In the genomic region with DNA sequence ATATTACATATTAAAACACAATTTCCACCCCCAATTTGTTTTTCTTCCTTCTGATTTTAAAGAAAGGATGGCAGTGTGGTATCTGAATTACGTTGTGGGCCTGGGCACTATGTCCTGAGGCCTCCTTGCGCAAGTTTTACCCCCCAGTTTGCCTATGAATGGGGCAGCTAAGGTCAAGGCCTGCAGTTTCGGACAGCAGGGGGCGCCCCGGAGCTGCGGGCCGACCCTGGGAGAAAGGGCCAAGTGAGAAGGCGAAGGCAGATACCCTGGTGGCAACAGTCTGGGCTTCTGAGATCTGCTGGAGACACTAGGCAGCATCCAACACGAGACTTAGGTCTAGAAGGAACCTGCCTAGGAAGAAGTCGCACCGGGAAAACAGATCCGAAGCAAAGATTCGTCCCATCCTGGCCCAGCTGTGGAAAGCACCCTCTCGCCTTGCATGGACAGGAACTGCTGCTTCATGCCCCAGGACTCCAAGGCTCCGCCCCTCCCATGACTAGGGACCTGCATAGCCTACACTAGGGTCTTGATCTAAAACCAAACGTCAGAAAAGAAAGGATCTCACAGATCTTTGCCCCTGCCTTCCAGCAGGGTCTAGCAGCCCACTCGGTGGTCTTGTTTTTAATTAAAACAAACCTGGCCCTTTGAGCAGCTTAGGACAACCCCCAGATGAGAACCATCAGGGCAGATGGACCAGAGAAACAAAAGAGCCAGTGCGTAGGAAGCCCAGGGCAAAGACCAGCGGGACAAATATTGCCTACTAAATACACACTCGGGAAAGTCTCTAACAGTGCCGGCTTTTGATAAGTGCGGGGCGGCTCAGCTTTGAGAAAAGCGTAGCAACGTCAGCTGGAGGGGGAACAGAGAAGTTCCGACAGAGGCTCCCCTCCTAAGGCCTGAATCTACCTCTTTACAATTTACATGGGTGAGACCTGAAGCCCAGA, we compare ENCODE assay signal across 9 mouse cellular contexts.
A peak's percentile ranks its signal among the peaks of the same experiment; 100 is the strongest.
DNase-seq lines count a peak whose midpoint lies in the region; ATAC-seq and TF ChIP-seq lines count a peak whose summit lies in the region.
"Had no signal": no experiment of that assay in that cellular context is flagged by ENCODE, and none has a peak within 500 bp of the region (broad histone marks: within the 10 kb centered on the region; RNA-seq: fewer than 3 reads in every experiment).

No protein-coding gene starts in this region.

- TF ChIP-seq POLR2A in bone marrow macrophage, adult 2 months (IDR thresholded peaks at IDR 0.05; ENCODE audit: borderline replicate concordance, low read depth, low read length): no peak
- TF ChIP-seq POLR2A in limb, embryonic 14.5 days (IDR thresholded peaks at IDR 0.05; ENCODE audit: borderline replicate concordance, extremely low read depth, insufficient read depth, insufficient read length): no peak

- H3K27me3 ChIP-seq in hindbrain, embryonic 12.5 days: no peaks in the 10 kb centered on the region
- H3K27me3 ChIP-seq in hindbrain, embryonic 13.5 days: no peaks in the 10 kb centered on the region
- H3K27me3 ChIP-seq in forebrain, embryonic 14.5 days (replicated peaks; ENCODE audit: control insufficient read depth, insufficient read depth, low read length): no peaks in the 10 kb centered on the region
- H3K27me3 ChIP-seq in hindbrain, postnatal 0 days (ENCODE audit: insufficient read depth, low read length): no peaks in the 10 kb centered on the region
- no peaks in the 10 kb centered on the region for H3K27me3 ChIP-seq in limb, embryonic 14.5 days (ENCODE audit: control insufficient read depth, insufficient read depth, low read length)

- no peak overlapping the region for H3K27ac ChIP-seq in hindbrain, embryonic 12.5 days
- H3K27ac ChIP-seq in hindbrain, embryonic 13.5 days: no peak overlapping the region
- H3K27ac ChIP-seq in bone marrow macrophage, adult 2 months (ENCODE audit: insufficient read depth, low read depth, low read length): no peak overlapping the region
- no peak overlapping the region for H3K27ac ChIP-seq in forebrain, embryonic 14.5 days (ENCODE audit: low read depth, low read length)
- H3K27ac ChIP-seq in hindbrain, postnatal 0 days: no peak overlapping the region
- H3K27ac ChIP-seq in limb, embryonic 14.5 days (replicated peaks; ENCODE audit: low read depth, low read length): no peak overlapping the region

- peak; percentile 37 for DNase-seq in forebrain, embryonic 14.5 days (ENCODE audit: low spot score)
- peak; percentile 28 for DNase-seq in hindbrain, postnatal 0 days (ENCODE audit: low spot score)
- DNase-seq in limb, embryonic 14.5 days (ENCODE audit: low spot score): peak; percentile 22
- DNase-seq in natural killer cell, adult 2 months (ENCODE audit: low spot score in 2 of 2): peak; percentile 55 to 70
- peak; percentile 66 for DNase-seq in thymus, postnatal 0 days (ENCODE audit: low spot score)

- H3K9me3 ChIP-seq in hindbrain, embryonic 12.5 days (replicated peaks): no peaks in the 10 kb centered on the region
- no peaks in the 10 kb centered on the region for H3K9me3 ChIP-seq in hindbrain, embryonic 13.5 days
- H3K9me3 ChIP-seq in forebrain, embryonic 14.5 days (replicated peaks; ENCODE audit: control insufficient read depth, low read length): no peaks in the 10 kb centered on the region
- H3K9me3 ChIP-seq in hindbrain, postnatal 0 days (ENCODE audit: low read length): no peaks in the 10 kb centered on the region
- no peaks in the 10 kb centered on the region for H3K9me3 ChIP-seq in limb, embryonic 14.5 days (ENCODE audit: control insufficient read depth, low read length)

- 35% methylated on average over 26 of the region's 26 CpGs for WGBS in hindbrain, embryonic 12.5 days
- WGBS in hindbrain, embryonic 13.5 days: 45% methylated on average over 26 of the region's 26 CpGs
- 40% methylated on average over 26 of the region's 26 CpGs for WGBS in forebrain, embryonic 14.5 days
- WGBS in hindbrain, postnatal 0 days: 48% methylated on average over 26 of the region's 26 CpGs
- 48% methylated on average over 26 of the region's 26 CpGs for WGBS in limb, embryonic 14.5 days

- no peak overlapping the region for H3K4me3 ChIP-seq in hindbrain, embryonic 12.5 days
- H3K4me3 ChIP-seq in hindbrain, embryonic 13.5 days: no peak overlapping the region
- H3K4me3 ChIP-seq in bone marrow macrophage, adult 2 months (ENCODE audit: insufficient read depth, low read length): no peak overlapping the region
- no peak overlapping the region for H3K4me3 ChIP-seq in forebrain, embryonic 14.5 days (ENCODE audit: low read depth, low read length)
- H3K4me3 ChIP-seq in hindbrain, postnatal 0 days (ENCODE audit: low read length): no peak overlapping the region
- H3K4me3 ChIP-seq in limb, embryonic 14.5 days (replicated peaks; ENCODE audit: low read length): no peak overlapping the region
- H3K4me3 ChIP-seq: erythroblast, embryonic 14.5 days had no signal

- H3K4me1 ChIP-seq in hindbrain, embryonic 12.5 days: peaks cover 22% of the 10 kb centered on the region
- peaks cover 19% of the 10 kb centered on the region for H3K4me1 ChIP-seq in hindbrain, embryonic 13.5 days (replicated peaks)
- peaks cover 4% of the 10 kb centered on the region; the same call in 1 of the 2 replicates for H3K4me1 ChIP-seq in bone marrow macrophage, adult 2 months (ENCODE audit: control insufficient read depth, insufficient read depth, low read length)
- no peaks in the 10 kb centered on the region for H3K4me1 ChIP-seq in forebrain, embryonic 14.5 days (ENCODE audit: control insufficient read depth, insufficient read depth, low read length)
- peaks cover 5% of the 10 kb centered on the region; the same call in 1 of the 2 replicates for H3K4me1 ChIP-seq in hindbrain, postnatal 0 days (ENCODE audit: insufficient read depth, low read length)
- peaks cover 2% of the 10 kb centered on the region; the same call in 1 of the 2 replicates for H3K4me1 ChIP-seq in limb, embryonic 14.5 days (ENCODE audit: control insufficient read depth, insufficient read depth, low read length)

- H3K9ac ChIP-seq in hindbrain, embryonic 12.5 days: no peak overlapping the region
- no peak overlapping the region for H3K9ac ChIP-seq in hindbrain, embryonic 13.5 days
- no peak overlapping the region for H3K9ac ChIP-seq in forebrain, embryonic 14.5 days (ENCODE audit: low read length)
- no peak overlapping the region for H3K9ac ChIP-seq in hindbrain, postnatal 0 days (replicated peaks; ENCODE audit: low read length)
- no peak overlapping the region for H3K9ac ChIP-seq in limb, embryonic 14.5 days (ENCODE audit: low read depth, low read length, severe bottlenecking)

- peak; percentile 83; the same call in 1 of the 2 replicates for TF ChIP-seq CTCF in bone marrow macrophage, adult 2 months (IDR thresholded peaks at IDR 0.05; ENCODE audit: low read depth, low read length)
- peak; percentile 73 for TF ChIP-seq CTCF in hindbrain, postnatal 0 days (IDR thresholded peaks at IDR 0.05; ENCODE audit: low read depth)

- ATAC-seq in hindbrain, embryonic 12.5 days (ENCODE audit: low FRiP score): 0 out of 2 replicates have a peak, but pooled peaks have one; percentile 8
- no peak for ATAC-seq in hindbrain, embryonic 13.5 days (ENCODE audit: low FRiP score)
- no peak for ATAC-seq in forebrain, embryonic 14.5 days
- ATAC-seq in hindbrain, postnatal 0 days: no peak
- ATAC-seq in limb, embryonic 14.5 days (ENCODE audit: low FRiP score, low read depth): no peak

- no peaks in the 10 kb centered on the region for H3K36me3 ChIP-seq in hindbrain, embryonic 12.5 days
- no peaks in the 10 kb centered on the region for H3K36me3 ChIP-seq in hindbrain, embryonic 13.5 days
- no peaks in the 10 kb centered on the region for H3K36me3 ChIP-seq in forebrain, embryonic 14.5 days (ENCODE audit: control insufficient read depth, insufficient read depth, low read length)
- H3K36me3 ChIP-seq in hindbrain, postnatal 0 days (ENCODE audit: insufficient read depth, low read length): no peaks in the 10 kb centered on the region
- H3K36me3 ChIP-seq in limb, embryonic 14.5 days (ENCODE audit: control insufficient read depth, insufficient read depth, low read length): no peaks in the 10 kb centered on the region

- H3K4me2 ChIP-seq in hindbrain, embryonic 12.5 days (replicated peaks): no peak overlapping the region
- H3K4me2 ChIP-seq in hindbrain, embryonic 13.5 days: no peak overlapping the region
- H3K4me2 ChIP-seq in forebrain, embryonic 14.5 days (ENCODE audit: low read length): no peak overlapping the region
- no peak overlapping the region for H3K4me2 ChIP-seq in hindbrain, postnatal 0 days (ENCODE audit: low read depth, low read length)
- H3K4me2 ChIP-seq in limb, embryonic 14.5 days (replicated peaks; ENCODE audit: low read depth, low read length, severe bottlenecking): no peak overlapping the region
